Mouse (Mus musculus): ENCODE measurements around the gene Abcb6. TPM values are rescaled to one million over a fixed set of nuclear protein-coding genes. Genes with fewer than 3 reads are reported as not detected.

The Abcb6 gene
- polyA plus RNA-seq, 1 experiment from 2014 or later, result 40.3 TPM

- Histone ChIP-seq H3K4me1 (replicated peaks) (peaks cover 15% of the 10 kb centered on the region), H3K9me3 (no peaks in the 10 kb centered on the region), H3K27me3 (no peaks in the 10 kb centered on the region), H3K36me3 (peaks cover 30% of the 10 kb centered on the region), H3K27ac (peak overlapping the region; percentile 56), H3K4me2 (peak overlapping the region; percentile 75), H3K4me3 (peak overlapping the region; percentile 72), H3K9ac (peak overlapping the region; percentile 76; the same call in 1 of the 2 replicates)
- ATAC-seq (ENCODE audit: low FRiP score), result peak; percentile 53
- 8% methylated on average over 7 of the region's 7 CpGs for WGBS
Measured at GRCm38 (mm10) chr1:75168093-75168471, 12.1 kb downstream of the Abcb6 start.

GRCm38 (mm10) chr1:75160256-75160617 lies 20.0 kb downstream of the Abcb6 start:
- no peak overlapping the region for H3K4me2 ChIP-seq
- H3K4me3 ChIP-seq, result no peak overlapping the region
- no peaks in the 10 kb centered on the region for H3K9me3 ChIP-seq
- no peaks in the 10 kb centered on the region for H3K4me1 ChIP-seq (replicated peaks)
- 84% methylated on average over 4 of the region's 4 CpGs for WGBS
- no peaks in the 10 kb centered on the region for H3K36me3 ChIP-seq
- H3K9ac ChIP-seq, result no peak overlapping the region
- H3K27me3 ChIP-seq, result no peaks in the 10 kb centered on the region
- H3K27ac ChIP-seq, result no peak overlapping the region
- ATAC-seq (ENCODE audit: low FRiP score), result no peak

- ATAC-seq (ENCODE audit: low FRiP score), result no peak
- Histone ChIP-seq H3K27ac (no peak overlapping the region), H3K9ac (no peak overlapping the region), H3K4me3 (no peak overlapping the region), H3K4me1 (replicated peaks) (no peaks in the 10 kb centered on the region), H3K27me3 (no peaks in the 10 kb centered on the region), H3K9me3 (no peaks in the 10 kb centered on the region), H3K4me2 (no peak overlapping the region), H3K36me3 (no peaks in the 10 kb centered on the region)
- WGBS, result 73% methylated on average over 5 of the region's 5 CpGs
Measured at GRCm38 (mm10) chr1:75159540-75160255, 20.5 kb downstream of the Abcb6 start.

- ATAC-seq (ENCODE audit: low FRiP score), result no peak
- Histone ChIP-seq H3K4me3 (no peak overlapping the region), H3K4me2 (no peak overlapping the region), H3K4me1 (replicated peaks) (no peaks in the 10 kb centered on the region), H3K9me3 (no peaks in the 10 kb centered on the region), H3K36me3 (no peaks in the 10 kb centered on the region), H3K27ac (no peak overlapping the region), H3K9ac (no peak overlapping the region), H3K27me3 (no peaks in the 10 kb centered on the region)
Measured at GRCm38 (mm10) chr1:75158990-75159389, 21.2 kb downstream of the Abcb6 start.

GRCm38 (mm10) chr1:75155837-75156236 lies 24.4 kb downstream of the Abcb6 start:
- no peak overlapping the region for H3K4me2 ChIP-seq
- no peak for ATAC-seq (ENCODE audit: low FRiP score)
- no peaks in the 10 kb centered on the region for H3K36me3 ChIP-seq
- WGBS, result 71% methylated on average over 3 of the region's 3 CpGs
- no peak overlapping the region for H3K27ac ChIP-seq
- no peaks in the 10 kb centered on the region for H3K27me3 ChIP-seq
- no peak overlapping the region for H3K9ac ChIP-seq
- H3K4me1 ChIP-seq (replicated peaks), result no peaks in the 10 kb centered on the region
- H3K4me3 ChIP-seq, result no peak overlapping the region
- no peaks in the 10 kb centered on the region for H3K9me3 ChIP-seq

GRCm38 (mm10) chr1:75148727-75149126 lies 31.5 kb downstream of the Abcb6 start:
- Histone ChIP-seq H3K36me3 (peaks cover 54% of the 10 kb centered on the region), H3K9ac (no peak overlapping the region), H3K27me3 (no peaks in the 10 kb centered on the region), H3K4me2 (no peak overlapping the region), H3K9me3 (no peaks in the 10 kb centered on the region), H3K27ac (no peak overlapping the region), H3K4me3 (no peak overlapping the region), H3K4me1 (replicated peaks) (peaks cover 14% of the 10 kb centered on the region)
- WGBS, result 95% methylated on average over 4 of the region's 4 CpGs
- ATAC-seq (ENCODE audit: low FRiP score), result no peak

GRCm38 (mm10) chr1:75147411-75148135 lies 32.6 kb downstream of the Abcb6 start:
- no peak overlapping the region for H3K4me2 ChIP-seq
- peaks cover 54% of the 10 kb centered on the region for H3K36me3 ChIP-seq
- no peak for ATAC-seq (ENCODE audit: low FRiP score)
- H3K9ac ChIP-seq, result no peak overlapping the region
- H3K27me3 ChIP-seq, result no peaks in the 10 kb centered on the region
- no peaks in the 10 kb centered on the region for H3K9me3 ChIP-seq
- H3K4me1 ChIP-seq (replicated peaks), result peaks cover 19% of the 10 kb centered on the region
- WGBS, result 88% methylated on average over 7 of the region's 7 CpGs
- H3K4me3 ChIP-seq, result no peak overlapping the region
- H3K27ac ChIP-seq, result no peak overlapping the region

- Histone ChIP-seq H3K27me3 (no peaks in the 10 kb centered on the region), H3K27ac (no peak overlapping the region), H3K4me2 (no peak overlapping the region), H3K36me3 (peaks cover 54% of the 10 kb centered on the region), H3K4me1 (replicated peaks) (peaks cover 35% of the 10 kb centered on the region), H3K9me3 (no peaks in the 10 kb centered on the region), H3K9ac (no peak overlapping the region), H3K4me3 (no peak overlapping the region)
- WGBS, result 87% methylated on average over 3 of the region's 3 CpGs
- ATAC-seq (ENCODE audit: low FRiP score), result no peak
Measured at GRCm38 (mm10) chr1:75145589-75145988, 34.6 kb downstream of the Abcb6 start.

GRCm38 (mm10) chr1:75142301-75143261 lies 37.6 kb downstream of the Abcb6 start, which contains the start of the genes Cnppd1 and Retreg2:
Cnppd1 (minus strand) TSS chr1:75142711.
Retreg2 (plus strand) TSS chr1:75142778.
- Histone ChIP-seq H3K4me2 (peak within 1 kb of the TSS; percentile 87), H3K27ac (peak within 1 kb of the TSS; percentile 98), H3K27me3 (no peaks in the 10 kb centered on the region), H3K36me3 (peaks cover 56% of the 10 kb centered on the region), H3K4me1 (replicated peaks) (peaks cover 51% of the 10 kb centered on the region), H3K9ac (peak within 1 kb of the TSS; percentile 91), H3K4me3 (peak within 1 kb of the TSS; percentile 70), H3K9me3 (no peaks in the 10 kb centered on the region)
- peak; percentile 89 for ATAC-seq (ENCODE audit: low FRiP score)
- WGBS, result under 1% methylated on average over 80 of the region's 91 CpGs

- WGBS, result under 1% methylated on average over 53 of the region's 53 CpGs
- ATAC-seq (ENCODE audit: low FRiP score), result 0 out of 2 replicates have a peak, but pooled peaks have one; percentile 14
- peaks cover 56% of the 10 kb centered on the region for H3K36me3 ChIP-seq
Measured at GRCm38 (mm10) chr1:75141486-75142190, 38.6 kb downstream of the Abcb6 start.

GRCm38 (mm10) chr1:75140601-75141190 lies 39.5 kb downstream of the Abcb6 start:
- H3K4me3 ChIP-seq, result peak overlapping the region; percentile 70
- H3K9me3 ChIP-seq, result no peaks in the 10 kb centered on the region
- peaks cover 51% of the 10 kb centered on the region for H3K4me1 ChIP-seq (replicated peaks)
- 67% methylated on average over 4 of the region's 4 CpGs for WGBS
- ATAC-seq (ENCODE audit: low FRiP score), result no peak
- H3K9ac ChIP-seq, result peak overlapping the region; percentile 91
- peak overlapping the region; percentile 87 for H3K4me2 ChIP-seq
- H3K36me3 ChIP-seq, result peaks cover 56% of the 10 kb centered on the region
- no peaks in the 10 kb centered on the region for H3K27me3 ChIP-seq
- H3K27ac ChIP-seq, result peak overlapping the region; percentile 98

More at GRCm38 (mm10) chr1:75141486-75142190, 38.6 kb downstream of the Abcb6 start:
- Histone ChIP-seq H3K27ac (peak overlapping the region; percentile 98), H3K9ac (peak overlapping the region; percentile 91), H3K9me3 (no peaks in the 10 kb centered on the region), H3K4me2 (peak overlapping the region; percentile 87), H3K27me3 (no peaks in the 10 kb centered on the region), H3K4me1 (replicated peaks) (peaks cover 51% of the 10 kb centered on the region), H3K4me3 (peak overlapping the region; percentile 70)
